Mouse (Mus musculus) spleen, adult 2 months (tissue): ENCODE results near the gene Cactin. TPM values are rescaled to one million over a fixed set of nuclear protein-coding genes. Genes with fewer than 3 reads are reported as not detected.

Source experiments
- DNase-seq, 2 experiments: peaks; one replicate each; pipeline versions ENCODE4 v3.0.0 to v3.0.0-alpha.2; 2012 to 2021; ENCODE audit warnings: low spot score in 2 of 2, low read depth in 1 of 2
- H3K27ac ChIP-seq: fragments of 200-500 bp; 2 replicates; pipeline ENCODE4 v1.5.1; 2012; ENCODE audit warnings: low read length, inconsistent platforms; ENCODE audit not compliant: insufficient read depth
- H3K27me3 ChIP-seq: fragments of 200-500 bp; 2 replicates; pipeline ENCODE4 v1.6.1; 2012; ENCODE audit warnings: mild to moderate bottlenecking, moderate library complexity, low read length, inconsistent platforms; ENCODE audit not compliant: control insufficient read depth, insufficient read depth
- H3K36me3 ChIP-seq: fragments of 200-500 bp; 2 replicates; pipeline ENCODE4 v1.6.1; 2012; ENCODE audit warnings: mild to moderate bottlenecking, low read length, inconsistent platforms; ENCODE audit not compliant: control insufficient read depth, insufficient read depth
- H3K4me1 ChIP-seq: fragments of 200-500 bp; 2 replicates; pipeline ENCODE4 v1.6.1; 2011; ENCODE audit warnings: inconsistent platforms; ENCODE audit not compliant: control insufficient read depth, insufficient read depth, insufficient read length
- H3K4me3 ChIP-seq: fragments of 200-500 bp; 2 replicates; pipeline ENCODE4 v1.5.1; 2011; ENCODE audit warnings: mild to moderate bottlenecking, inconsistent platforms; ENCODE audit not compliant: insufficient read depth, insufficient read length; ENCODE audit errors: extremely low read depth
- CTCF ChIP-seq: fragments of 200-500 bp; IDR thresholded peaks from 2 replicates; pipeline ENCODE4 v1.5.1; 2011; ENCODE audit warnings: mild to moderate bottlenecking, inconsistent platforms; ENCODE audit not compliant: insufficient read depth, insufficient read length, insufficient replicate concordance; ENCODE audit errors: extremely low read depth
- POLR2A ChIP-seq: fragments of 200-500 bp; IDR thresholded peaks from 2 replicates; pipeline ENCODE4 v1.6.1; 2011; ENCODE audit warnings: low read depth, low read length, inconsistent platforms
- WGBS: fragments of 180-500 bp; shearing (Covaris S2); methylation state at CpG from one replicate; pipeline ENCODE4 v1.1.7; 2018; 5-methylcytosine and 5-hydroxymethylcytosine counted together
- polyA plus RNA-seq: library from polyadenylated mRNA; depleted of rRNA; stranded (reverse); fragments of >200 nt; gene quantifications from 2 replicates; pipeline ENCODE4 v1.2.3, GENCODE M21; 2012

The Cactin gene
- polyA plus RNA-seq, 1 experiment: 38.6 TPM

GRCm38 (mm10) chr10:81356352-81356990 is 35.6 kb downstream of the Cactin start:
- Histone ChIP-seq H3K4me3 (peak overlapping the region; percentile 70; the same call in 1 of the 2 replicates), H3K27ac (peak overlapping the region; percentile 39), H3K4me1 (peaks cover 19% of the 10 kb centered on the region; the same call in 1 of the 2 replicates), H3K36me3 (no peaks in the 10 kb centered on the region), H3K27me3 (no peaks in the 10 kb centered on the region)
- peak; percentile 49 to 54 for DNase-seq
- TF ChIP-seq POLR2A (no peak), CTCF (no peak)
- WGBS: 14% methylated on average over 12 of the region's 12 CpGs

DNA sequence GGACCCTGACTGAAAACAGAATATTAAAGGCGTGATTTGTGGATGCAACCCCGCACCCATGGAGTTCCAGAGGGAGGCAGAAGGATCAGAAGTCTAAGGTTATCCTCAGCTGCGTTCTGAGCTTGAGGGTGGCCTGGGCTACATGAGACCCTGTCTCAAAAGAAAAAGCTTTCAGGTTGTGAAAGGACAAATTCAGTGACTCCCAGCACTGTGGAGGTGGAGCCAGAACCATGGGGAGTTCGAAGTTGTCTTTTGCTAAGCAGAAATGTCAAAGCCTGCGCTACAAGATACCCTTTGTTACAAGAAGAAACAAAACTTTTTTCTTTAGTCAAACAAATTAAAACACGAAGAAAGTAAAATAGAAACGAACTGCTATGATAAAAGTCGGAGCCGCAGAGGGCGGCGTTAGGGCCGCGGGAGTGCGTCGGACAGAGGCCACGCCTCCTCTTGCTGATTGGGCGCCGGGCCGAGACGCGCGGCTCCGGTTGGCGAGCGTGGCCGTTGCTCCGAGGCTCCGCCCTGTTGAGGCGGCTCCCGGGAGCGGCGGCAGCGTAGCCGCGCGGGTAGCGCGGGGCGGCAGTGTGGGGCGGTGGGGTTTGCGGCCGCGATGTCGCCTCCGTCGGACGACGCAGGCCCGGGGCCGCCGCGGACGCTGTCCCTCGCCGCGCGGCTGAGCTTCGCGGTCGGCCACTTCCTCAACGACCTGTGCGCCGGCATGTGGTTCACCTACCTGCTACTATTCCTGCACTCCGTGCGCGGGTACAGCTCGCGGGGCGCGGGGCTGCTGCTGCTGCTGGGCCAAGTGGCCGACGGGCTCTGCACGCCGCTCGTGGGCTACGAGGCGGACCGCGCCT is 36.3 kb downstream of the Cactin start, which contains the start of gene Mfsd12:
Mfsd12 (plus strand) TSS at position 501 of the 854 bp plus-strand sequence.
- no peaks in the 10 kb centered on the region for H3K27me3 ChIP-seq
- H3K27ac ChIP-seq: peak within 1 kb of the TSS; percentile 39
- H3K4me3 ChIP-seq: peak within 1 kb of the TSS; percentile 70
- TF ChIP-seq CTCF (no peak), POLR2A (peak; percentile 46; the same call in 1 of the 2 replicates)
- H3K36me3 ChIP-seq: no peaks in the 10 kb centered on the region
- peak; percentile 64 to 88 for DNase-seq
- H3K4me1 ChIP-seq: peaks cover 19% of the 10 kb centered on the region; the same call in 1 of the 2 replicates
- WGBS: 2% methylated on average over 75 of the region's 79 CpGs

DNA sequence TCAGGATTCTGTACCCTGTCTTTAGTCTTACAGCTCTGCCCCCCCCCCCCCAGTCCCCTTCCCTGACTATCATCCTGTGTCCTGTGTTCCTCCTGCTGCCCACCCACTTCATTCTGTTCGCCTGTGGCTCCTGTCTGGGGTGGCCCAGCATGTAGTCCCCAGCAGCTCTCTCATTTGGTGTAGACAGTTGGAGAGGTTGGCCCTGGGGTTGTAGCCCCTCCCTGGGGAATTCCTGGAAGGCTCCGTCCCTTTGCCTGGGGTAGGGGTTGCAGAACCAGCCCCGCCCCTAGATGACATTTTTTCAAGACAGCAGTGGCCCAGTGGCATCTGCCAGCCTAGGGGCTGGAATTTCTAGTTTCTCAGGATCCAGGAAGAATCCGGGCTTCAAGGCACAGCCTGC is 37.3 kb downstream of the Cactin start:
- Histone ChIP-seq H3K27me3 (no peaks in the 10 kb centered on the region), H3K27ac (no peak overlapping the region), H3K4me3 (peak overlapping the region; percentile 70), H3K4me1 (peaks cover 19% of the 10 kb centered on the region; the same call in 1 of the 2 replicates), H3K36me3 (no peaks in the 10 kb centered on the region)
- 25% methylated on average over 4 of the region's 4 CpGs for WGBS
- DNase-seq: no peak
- no peak for TF ChIP-seq POLR2A
- no peak for TF ChIP-seq CTCF

- 36% methylated on average over 1 of the region's 1 CpGs for WGBS
- Histone ChIP-seq H3K27me3 (no peaks in the 10 kb centered on the region), H3K27ac (no peak overlapping the region; the same call in 1 of the 2 replicates), H3K36me3 (no peaks in the 10 kb centered on the region; the same call in 1 of the 2 replicates), H3K4me3 (peak overlapping the region; percentile 14; the same call in 1 of the 2 replicates), H3K4me1 (peaks cover 19% of the 10 kb centered on the region)
- DNase-seq: no peak
- TF ChIP-seq POLR2A (no peak), CTCF (no peak)
Measured at GRCm38 (mm10) chr10:81358841-81359240, 37.9 kb downstream of the Cactin start.

DNA sequence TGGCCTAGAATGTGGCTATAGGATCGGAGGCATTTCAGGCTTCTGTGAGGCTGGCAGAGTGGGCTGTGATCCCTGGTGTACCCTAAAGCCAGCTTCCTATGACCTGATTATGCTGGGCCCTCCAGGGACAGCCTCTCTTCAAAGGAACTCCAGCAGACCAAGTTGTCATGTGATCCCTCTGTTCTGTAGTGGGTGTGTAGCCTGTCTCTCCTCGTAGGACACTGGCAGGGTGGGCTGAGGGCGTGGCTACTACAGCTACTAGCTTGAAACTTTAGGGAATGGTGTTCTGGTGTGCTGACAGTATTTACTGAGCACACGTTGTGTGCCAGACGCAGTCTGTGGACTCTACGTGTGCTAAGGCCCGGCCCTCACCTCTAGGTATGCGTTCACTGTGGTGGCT is 39.8 kb downstream of the Cactin start:
- H3K27ac ChIP-seq: no peak overlapping the region
- peaks cover 19% of the 10 kb centered on the region for H3K4me1 ChIP-seq
- H3K4me3 ChIP-seq: no peak overlapping the region
- TF ChIP-seq POLR2A (no peak), CTCF (no peak)
- WGBS: 87% methylated on average over 8 of the region's 8 CpGs
- H3K36me3 ChIP-seq: no peaks in the 10 kb centered on the region; the same call in 1 of the 2 replicates
- H3K27me3 ChIP-seq: no peaks in the 10 kb centered on the region
- DNase-seq: no peak

GRCm38 (mm10) chr10:81362336-81362949 is 41.5 kb downstream of the Cactin start:
- H3K27ac ChIP-seq: no peak overlapping the region; the same call in 1 of the 2 replicates
- TF ChIP-seq CTCF (no peak), POLR2A (no peak)
- H3K36me3 ChIP-seq: peaks cover 7% of the 10 kb centered on the region
- no peak for DNase-seq
- H3K27me3 ChIP-seq: no peaks in the 10 kb centered on the region
- 83% methylated on average over 12 of the region's 12 CpGs for WGBS
- no peak overlapping the region for H3K4me3 ChIP-seq
- peaks cover 12% of the 10 kb centered on the region for H3K4me1 ChIP-seq
